Mouse (Mus musculus): ENCODE data around the gene Tex22. TPM values are rescaled to one million over a fixed set of nuclear protein-coding genes. Genes with fewer than 3 reads are reported as not detected.

The Tex22 gene
- 0.31 and 0.79 TPM in 2 replicates for polyA plus RNA-seq (2012; ENCODE audit: low replicate concordance)

DNA sequence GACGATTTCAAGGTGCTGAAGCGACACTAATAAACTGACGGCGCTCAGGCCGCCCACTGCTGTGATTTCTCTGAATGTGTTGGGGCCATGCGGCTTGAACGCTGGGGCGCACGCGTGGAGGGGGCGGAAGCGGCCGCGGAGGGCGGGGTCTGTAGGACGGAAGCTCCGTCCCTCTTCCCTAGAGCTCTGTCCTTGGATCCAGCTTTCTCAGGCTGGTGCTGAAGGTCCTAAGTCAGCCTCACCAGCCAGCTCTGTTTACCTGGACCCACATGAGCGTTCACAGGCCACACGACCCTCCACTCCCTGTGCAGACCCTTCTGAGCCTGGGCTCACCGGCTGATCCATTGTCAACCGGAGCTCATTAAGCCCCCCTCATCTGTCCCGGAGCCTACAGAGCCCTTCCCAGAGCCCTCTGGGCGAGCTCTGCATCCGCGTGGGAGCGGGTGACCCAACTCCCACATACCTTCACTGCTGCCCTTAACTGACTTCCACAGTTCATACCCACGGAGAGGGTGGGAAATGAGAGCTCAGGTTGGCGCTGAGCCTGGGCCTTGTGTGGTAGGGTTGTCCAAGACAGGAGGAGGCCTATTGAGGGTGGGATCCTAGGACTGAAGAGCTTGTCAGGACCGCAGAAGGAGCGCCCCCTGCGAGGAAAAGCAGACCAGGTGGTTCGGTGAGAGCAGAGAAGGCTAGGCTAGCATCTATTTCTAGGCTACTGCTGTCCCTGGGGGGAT, at the start of gene Tex22:
TSS of gene Tex22 (plus strand) at position 174 of the 734 bp plus-strand sequence.

DNA sequence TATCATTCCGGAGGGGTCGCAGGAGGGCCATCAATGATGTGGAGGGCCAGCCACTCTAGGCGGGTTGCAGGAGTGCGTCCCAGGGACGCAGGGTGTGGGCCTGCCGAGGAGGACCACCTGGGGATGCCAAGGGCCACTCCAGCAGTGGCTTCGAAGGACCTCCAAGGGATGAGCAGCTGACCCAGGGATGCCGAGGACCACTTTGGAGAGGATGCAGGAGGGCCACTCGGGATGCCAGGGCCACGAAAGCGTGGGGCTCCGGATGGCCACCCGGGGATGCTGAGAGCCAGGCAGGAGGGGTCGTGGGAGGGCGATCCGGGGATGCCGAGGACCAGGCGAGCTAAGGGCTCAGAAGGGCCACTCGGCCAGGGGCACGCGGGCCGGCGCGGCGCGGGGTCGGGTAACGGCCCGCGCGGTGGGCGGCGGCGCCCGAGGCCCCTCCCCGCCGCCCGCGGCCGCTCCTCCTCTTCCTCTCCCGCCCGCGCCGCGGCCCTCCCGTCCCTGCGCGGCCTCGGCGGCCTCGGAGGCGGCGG, 23.5 kb downstream of the Tex22 start, which contains the start of gene Mta1:
TSS of gene Mta1 (plus strand) at position 530 of the 533 bp plus-strand sequence.

Other genes with a start within 250 kb of the Tex22 start
- 13.8 and 23.1 TPM in 2 replicates for gene Cdca4, start 245.1 kb upstream of the Tex22 start, polyA plus RNA-seq (2012; ENCODE audit: low replicate concordance)
- gene Gpr132, start 206.3 kb upstream of the Tex22 start, polyA plus RNA-seq (2012; ENCODE audit: low replicate concordance): 16.5 and 17.0 TPM in 2 replicates
- 2.4 and 3.7 TPM in 2 replicates for gene Jag2, start 144.7 kb upstream of the Tex22 start, polyA plus RNA-seq (2012; ENCODE audit: low replicate concordance)
- 21.4 and 24.4 TPM in 2 replicates for gene Nudt14, start 132.4 kb upstream of the Tex22 start, polyA plus RNA-seq (2012; ENCODE audit: low replicate concordance)
- 52.2 and 191 TPM in 2 replicates for gene Btbd6, start 98.0 kb upstream of the Tex22 start, polyA plus RNA-seq (2012; ENCODE audit: low replicate concordance)
- 41.4 and 66.3 TPM in 2 replicates for gene Brf1, start 73.8 kb upstream of the Tex22 start, polyA plus RNA-seq (2012; ENCODE audit: low replicate concordance)
- 25.9 and 44.3 TPM in 2 replicates for gene Pacs2, start 60.0 kb upstream of the Tex22 start, polyA plus RNA-seq (2012; ENCODE audit: low replicate concordance)
- 115 and 142 TPM in 2 replicates for gene Mta1, start 23.8 kb downstream of the Tex22 start, polyA plus RNA-seq (2012; ENCODE audit: low replicate concordance)
- 73.7 and 109 TPM in 2 replicates for gene Crip2, start 65.7 kb downstream of the Tex22 start, polyA plus RNA-seq (2012; ENCODE audit: low replicate concordance)
- gene Crip1, start 71.8 kb downstream of the Tex22 start, polyA plus RNA-seq (2012; ENCODE audit: low replicate concordance): 153 and 469 TPM in 2 replicates
- gene Tedc1, start 81.9 kb downstream of the Tex22 start, polyA plus RNA-seq (2012; ENCODE audit: low replicate concordance): 23.4 and 24.2 TPM in 2 replicates
- 6.2 and 7.7 TPM in 2 replicates for gene Tmem121, start 111.4 kb downstream of the Tex22 start, polyA plus RNA-seq (2012; ENCODE audit: low replicate concordance)

All from hematopoietic multipotent progenitor cell, adult 10-12 weeks (in vitro differentiated cells).